Mouse (Mus musculus): ENCODE data around the gene Slc4a2. TPM values are rescaled to one million over a fixed set of nuclear protein-coding genes. Genes with fewer than 3 reads are reported as not detected.

Slc4a2 gene
- polyA plus RNA-seq, 1 experiment from 2014 or later: 38.4 TPM

GRCm38 (mm10) chr5:24424004-24424781, 556 bp downstream of the Slc4a2 start:
- H3K27me3 ChIP-seq (replicated peaks; ENCODE audit: low read depth, poor library complexity, severe bottlenecking): peaks cover 24% of the 10 kb centered on the region
- no peaks in the 10 kb centered on the region for H3K9me3 ChIP-seq
- 16% methylated on average over 21 of the region's 21 CpGs for WGBS
- H3K4me1 ChIP-seq: peaks cover 63% of the 10 kb centered on the region
- no peak for DNase-seq (ENCODE audit: low spot score)
- H3K27ac ChIP-seq (replicated peaks): peak overlapping the region; percentile 90
- peak overlapping the region; percentile 80 for H3K4me3 ChIP-seq
- H3K36me3 ChIP-seq (replicated peaks): peaks cover 27% of the 10 kb centered on the region

GRCm38 (mm10) chr5:24424861-24425411, 1.3 kb downstream of the Slc4a2 start:
- peaks cover 27% of the 10 kb centered on the region for H3K36me3 ChIP-seq (replicated peaks)
- WGBS: 2% methylated on average over 59 of the region's 60 CpGs
- H3K9me3 ChIP-seq: no peaks in the 10 kb centered on the region
- peak overlapping the region; percentile 90 for H3K27ac ChIP-seq (replicated peaks)
- peak; percentile 92 for DNase-seq (ENCODE audit: low spot score)
- H3K4me1 ChIP-seq: peaks cover 67% of the 10 kb centered on the region
- peaks cover 24% of the 10 kb centered on the region for H3K27me3 ChIP-seq (replicated peaks; ENCODE audit: low read depth, poor library complexity, severe bottlenecking)
- peak overlapping the region; percentile 80 for H3K4me3 ChIP-seq

GRCm38 (mm10) chr5:24425421-24426036, 1.9 kb downstream of the Slc4a2 start:
- DNase-seq (ENCODE audit: low spot score): no peak
- Histone ChIP-seq H3K4me3 (peak overlapping the region; percentile 80), H3K27me3 (replicated peaks; ENCODE audit: low read depth, poor library complexity, severe bottlenecking) (peaks cover 24% of the 10 kb centered on the region), H3K36me3 (replicated peaks) (peaks cover 27% of the 10 kb centered on the region), H3K27ac (replicated peaks) (peak overlapping the region; percentile 90), H3K9me3 (no peaks in the 10 kb centered on the region), H3K4me1 (peaks cover 67% of the 10 kb centered on the region)
- under 1% methylated on average over 30 of the region's 30 CpGs for WGBS

GRCm38 (mm10) chr5:24426037-24426432, 2.4 kb downstream of the Slc4a2 start:
- H3K27ac ChIP-seq (replicated peaks): peak overlapping the region; percentile 90
- no peaks in the 10 kb centered on the region for H3K9me3 ChIP-seq
- peaks cover 67% of the 10 kb centered on the region for H3K4me1 ChIP-seq
- peaks cover 24% of the 10 kb centered on the region for H3K27me3 ChIP-seq (replicated peaks; ENCODE audit: low read depth, poor library complexity, severe bottlenecking)
- peaks cover 27% of the 10 kb centered on the region for H3K36me3 ChIP-seq (replicated peaks)
- H3K4me3 ChIP-seq: peak overlapping the region; percentile 80
- WGBS: under 1% methylated on average over 10 of the region's 10 CpGs
- peak; percentile 51 for DNase-seq (ENCODE audit: low spot score)

DNA sequence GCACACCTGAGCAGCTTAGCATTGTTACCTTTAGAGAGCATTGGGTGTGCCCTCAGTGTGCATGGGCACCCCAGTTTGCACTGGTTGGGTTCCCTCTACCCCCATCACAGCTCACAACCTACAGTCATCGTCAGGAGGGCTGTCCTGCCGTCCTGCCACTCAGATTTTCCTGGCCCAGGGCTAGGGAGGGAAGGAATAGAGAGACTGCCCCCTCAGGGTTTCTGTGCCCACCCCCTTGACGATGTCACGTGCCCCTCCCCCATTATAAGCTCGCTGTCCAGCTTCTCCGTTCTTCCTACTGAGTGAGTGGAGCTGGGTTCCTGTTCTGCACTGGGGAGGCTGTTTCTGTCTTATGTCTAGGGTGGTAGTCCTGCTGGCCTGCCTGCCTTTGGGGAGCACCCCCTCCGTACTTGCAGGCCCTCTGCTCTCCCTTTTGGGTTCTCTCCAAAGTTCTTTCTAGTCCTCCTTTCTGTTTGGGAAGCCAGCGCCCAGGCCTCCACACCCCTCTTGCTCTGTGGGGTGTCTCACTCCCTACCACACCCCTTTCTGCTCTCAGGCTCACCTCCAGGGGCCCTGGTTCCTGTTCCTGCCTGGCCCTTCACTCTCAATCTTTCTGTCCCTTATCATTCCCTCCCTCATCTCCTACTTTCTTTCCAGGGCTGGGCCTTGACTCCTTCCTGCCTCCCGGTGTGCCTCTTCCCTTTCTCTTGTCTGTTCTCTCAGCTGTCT, 3.1 kb downstream of the Slc4a2 start:
- Histone ChIP-seq H3K4me1 (peaks cover 67% of the 10 kb centered on the region), H3K27me3 (replicated peaks; ENCODE audit: low read depth, poor library complexity, severe bottlenecking) (peaks cover 24% of the 10 kb centered on the region), H3K4me3 (peak overlapping the region; percentile 80), H3K36me3 (replicated peaks) (peaks cover 29% of the 10 kb centered on the region), H3K9me3 (no peaks in the 10 kb centered on the region), H3K27ac (replicated peaks) (peak overlapping the region; percentile 90; the same call in 1 of the 2 replicates)
- 9% methylated on average over 9 of the region's 9 CpGs for WGBS
- DNase-seq (ENCODE audit: low spot score): peak; percentile 18

DNA sequence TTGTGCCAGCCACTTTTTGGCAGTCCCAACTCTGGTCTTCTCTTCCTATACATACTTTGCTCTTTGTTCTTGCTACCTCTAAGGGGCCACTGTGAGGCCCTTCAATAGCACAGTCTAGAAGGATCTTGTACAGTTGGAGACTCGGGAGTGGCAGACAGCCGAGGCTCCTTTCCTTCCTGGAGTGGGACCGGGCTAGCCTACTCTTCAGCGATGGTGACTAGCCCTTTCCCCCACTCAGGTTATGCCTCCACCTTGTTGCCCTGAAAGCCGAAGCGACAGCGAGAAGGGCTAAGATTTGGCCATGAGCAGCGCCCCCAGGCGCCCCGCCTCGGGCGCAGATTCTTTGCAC, 3.6 kb downstream of the Slc4a2 start:
- Histone ChIP-seq H3K36me3 (replicated peaks) (peaks cover 31% of the 10 kb centered on the region), H3K27me3 (replicated peaks; ENCODE audit: low read depth, poor library complexity, severe bottlenecking) (peaks cover 24% of the 10 kb centered on the region), H3K9me3 (no peaks in the 10 kb centered on the region), H3K4me1 (peaks cover 63% of the 10 kb centered on the region), H3K27ac (replicated peaks) (peak overlapping the region; percentile 35; the same call in 1 of the 2 replicates), H3K4me3 (peak overlapping the region; percentile 80)
- WGBS: 9% methylated on average over 12 of the region's 12 CpGs
- DNase-seq (ENCODE audit: low spot score): no peak

DNA sequence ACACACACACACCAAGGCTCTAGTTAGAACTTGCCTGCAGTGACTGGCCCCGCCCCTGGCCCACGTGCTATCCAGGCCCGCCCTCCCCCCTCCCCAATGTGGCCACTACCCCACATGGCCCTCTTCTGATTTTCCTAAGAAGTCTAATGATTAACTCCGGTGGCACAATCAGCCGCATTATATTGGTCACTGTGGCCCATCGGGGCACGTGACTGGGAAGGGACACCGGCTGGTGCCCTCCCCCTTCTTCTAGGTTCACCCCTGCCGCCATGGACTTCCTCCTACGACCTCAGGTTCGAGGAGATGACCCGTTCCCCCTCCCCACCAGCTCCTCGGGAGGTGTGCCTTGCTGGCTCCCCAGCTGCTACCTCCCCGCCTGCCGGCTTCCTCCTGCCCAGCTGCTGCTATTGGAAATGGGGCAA, 4.4 kb downstream of the Slc4a2 start:
- H3K4me1 ChIP-seq: peaks cover 56% of the 10 kb centered on the region

DNA sequence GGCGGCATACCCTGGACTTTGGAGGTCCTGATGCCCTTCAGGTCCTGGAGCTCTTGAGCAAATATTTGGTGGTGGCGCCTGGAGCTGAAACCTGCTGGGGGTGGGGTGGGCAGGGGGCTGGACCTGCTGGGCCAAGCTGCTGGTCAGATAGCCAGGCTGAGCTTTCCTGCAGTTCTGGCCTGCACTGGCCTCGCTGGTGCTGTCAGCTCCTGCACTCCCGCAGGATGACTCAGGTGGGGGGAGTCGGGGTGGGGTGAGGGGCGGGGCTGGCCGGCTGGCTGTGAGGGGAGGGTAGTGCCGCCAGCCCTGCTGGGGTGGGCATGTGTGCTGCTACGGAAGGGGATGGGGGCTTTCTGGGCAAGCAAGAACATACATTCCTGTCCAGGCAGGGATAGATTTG, 5.0 kb downstream of the Slc4a2 start:
- H3K4me1 ChIP-seq: peaks cover 55% of the 10 kb centered on the region
- peaks cover 45% of the 10 kb centered on the region for H3K36me3 ChIP-seq (replicated peaks)
- peaks cover 24% of the 10 kb centered on the region for H3K27me3 ChIP-seq (replicated peaks; ENCODE audit: low read depth, poor library complexity, severe bottlenecking)
- WGBS: 16% methylated on average over 9 of the region's 9 CpGs
- peak; percentile 43 for DNase-seq (ENCODE audit: low spot score)
- H3K27ac ChIP-seq (replicated peaks): 0 out of 2 replicates have a peak overlapping the region, but pooled peaks have one; percentile 41
- no peaks in the 10 kb centered on the region for H3K9me3 ChIP-seq
- H3K4me3 ChIP-seq: peak overlapping the region; percentile 80

More for the DNA sequence above, 4.4 kb downstream of the Slc4a2 start:
- H3K9me3 ChIP-seq: no peaks in the 10 kb centered on the region
- peak overlapping the region; percentile 80 for H3K4me3 ChIP-seq
- peak overlapping the region; percentile 41; the same call in 1 of the 2 replicates for H3K27ac ChIP-seq (replicated peaks)
- 3% methylated on average over 15 of the region's 15 CpGs for WGBS
- peaks cover 24% of the 10 kb centered on the region for H3K27me3 ChIP-seq (replicated peaks; ENCODE audit: low read depth, poor library complexity, severe bottlenecking)
- peaks cover 39% of the 10 kb centered on the region for H3K36me3 ChIP-seq (replicated peaks)
- peak; percentile 71 for DNase-seq (ENCODE audit: low spot score)

DNA sequence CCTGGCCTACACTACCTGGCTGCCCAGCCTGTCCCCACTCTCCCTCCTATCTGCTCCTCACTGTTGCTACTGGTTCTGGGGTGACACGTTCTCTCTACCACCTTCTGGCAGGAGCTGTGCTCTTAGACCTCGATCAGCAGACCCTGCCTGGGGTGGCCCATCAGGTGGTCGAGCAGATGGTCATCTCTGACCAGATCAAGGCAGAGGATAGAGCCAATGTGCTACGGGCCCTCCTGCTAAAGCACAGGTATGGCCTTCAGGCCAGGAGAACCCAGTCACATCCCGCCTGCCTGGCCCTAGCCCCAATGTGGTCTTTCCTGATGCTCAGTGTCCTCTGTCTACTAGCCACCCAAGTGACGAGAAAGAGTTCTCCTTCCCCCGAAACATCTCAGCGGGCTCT, 10.4 kb downstream of the Slc4a2 start:
- Histone ChIP-seq H3K9me3 (no peaks in the 10 kb centered on the region), H3K27ac (replicated peaks) (no peak overlapping the region), H3K4me3 (no peak overlapping the region), H3K27me3 (replicated peaks; ENCODE audit: low read depth, poor library complexity, severe bottlenecking) (no peaks in the 10 kb centered on the region), H3K4me1 (peaks cover 6% of the 10 kb centered on the region), H3K36me3 (replicated peaks) (peaks cover 92% of the 10 kb centered on the region)
- 87% methylated on average over 8 of the region's 8 CpGs for WGBS
- DNase-seq (ENCODE audit: low spot score): no peak

DNA sequence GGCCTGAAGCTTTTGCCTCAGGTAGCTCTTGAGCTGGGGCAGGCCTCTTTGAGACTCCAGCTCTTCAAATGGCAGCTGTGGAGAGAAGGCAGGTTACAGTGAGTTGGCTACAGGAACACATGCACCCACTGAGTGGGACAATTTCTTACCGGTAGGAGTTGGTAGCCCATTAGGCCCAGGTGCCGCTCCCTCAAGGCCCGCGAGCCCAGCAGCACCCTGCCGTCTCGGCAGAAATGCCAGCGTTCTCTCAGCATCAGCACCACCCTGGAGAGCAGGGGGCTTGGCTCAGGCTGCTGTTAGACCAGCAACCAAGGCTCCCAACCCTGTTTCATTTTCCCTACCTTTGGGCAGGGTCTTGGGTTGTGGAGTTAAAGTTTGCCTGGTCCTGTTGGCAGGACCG, 17.6 kb downstream of the Slc4a2 start:
- no peak overlapping the region for H3K4me3 ChIP-seq
- no peak overlapping the region for H3K27ac ChIP-seq (replicated peaks)
- 95% methylated on average over 8 of the region's 8 CpGs for WGBS
- H3K36me3 ChIP-seq (replicated peaks): peaks cover 72% of the 10 kb centered on the region
- no peaks in the 10 kb centered on the region for H3K9me3 ChIP-seq
- no peaks in the 10 kb centered on the region for H3K27me3 ChIP-seq (replicated peaks; ENCODE audit: low read depth, poor library complexity, severe bottlenecking)
- peaks cover 27% of the 10 kb centered on the region for H3K4me1 ChIP-seq
- DNase-seq (ENCODE audit: low spot score): no peak

- no peaks in the 10 kb centered on the region for H3K9me3 ChIP-seq
- no peak for DNase-seq (ENCODE audit: low spot score)
- peaks cover 36% of the 10 kb centered on the region for H3K4me1 ChIP-seq
- H3K27ac ChIP-seq (replicated peaks): no peak overlapping the region
- H3K4me3 ChIP-seq: no peak overlapping the region
- 91% methylated on average over 9 of the region's 9 CpGs for WGBS
- H3K36me3 ChIP-seq (replicated peaks): peaks cover 64% of the 10 kb centered on the region
- no peaks in the 10 kb centered on the region for H3K27me3 ChIP-seq (replicated peaks; ENCODE audit: low read depth, poor library complexity, severe bottlenecking)
Measured at GRCm38 (mm10) chr5:24442029-24442428, 18.4 kb downstream of the Slc4a2 start.

- Histone ChIP-seq H3K36me3 (replicated peaks) (peaks cover 59% of the 10 kb centered on the region), H3K9me3 (no peaks in the 10 kb centered on the region), H3K4me1 (peaks cover 47% of the 10 kb centered on the region), H3K4me3 (no peak overlapping the region), H3K27me3 (replicated peaks; ENCODE audit: low read depth, poor library complexity, severe bottlenecking) (no peaks in the 10 kb centered on the region), H3K27ac (replicated peaks) (no peak overlapping the region)
- WGBS: 91% methylated on average over 7 of the region's 7 CpGs
- DNase-seq (ENCODE audit: low spot score): no peak
Measured at GRCm38 (mm10) chr5:24443204-24443603, 19.6 kb downstream of the Slc4a2 start.

Data from embryonic facial prominence, embryonic 10.5 days (tissue).